Mouse (Mus musculus) intestine, postnatal 0 days (tissue): ENCODE data around the gene Olfr427. TPM values are rescaled to one million over a fixed set of nuclear protein-coding genes. Genes with fewer than 3 reads are reported as not detected.

Experiments used
- ATAC-seq: fragments of 200-750 bp; cut with Nextera tagmentation; 2 replicates; pipeline ENCODE4 v1.8.0; 2017; ENCODE audit warnings: mild to moderate bottlenecking, moderate TSS enrichment, moderate library complexity
- H3K27ac ChIP-seq: fragments of 300-500 bp; sonication (generic); 2 replicates; pipeline ENCODE4 v1.5.1; 2014; ENCODE audit warnings: mild to moderate bottlenecking, low read depth, low read length, moderate library complexity
- H3K27me3 ChIP-seq: fragments of 300-500 bp; sonication (generic); replicated peaks from 2 replicates; pipeline ENCODE4 v1.6.1; 2014; ENCODE audit warnings: low read length, mixed read lengths; ENCODE audit not compliant: control insufficient read depth, insufficient read depth
- H3K36me3 ChIP-seq: fragments of 300-500 bp; sonication (generic); 2 replicates; pipeline ENCODE4 v1.6.1; 2014; ENCODE audit warnings: mild to moderate bottlenecking, moderate library complexity; ENCODE audit not compliant: control insufficient read depth, insufficient read depth
- H3K4me1 ChIP-seq: fragments of 300-500 bp; sonication (generic); replicated peaks from 2 replicates; pipeline ENCODE4 v1.6.1; 2014; ENCODE audit warnings: antibody characterized with exemption, low read length, mixed read lengths; ENCODE audit not compliant: control insufficient read depth, insufficient read depth
- H3K4me2 ChIP-seq: fragments of 300-500 bp; sonication (generic); replicated peaks from 2 replicates; pipeline ENCODE4 v1.6.1; 2014; ENCODE audit warnings: low read depth, mild to moderate bottlenecking, moderate library complexity
- H3K4me3 ChIP-seq: fragments of 300-500 bp; sonication (generic); 2 replicates; pipeline ENCODE4 v1.5.1; 2014; ENCODE audit warnings: low read depth, low read length
- H3K9ac ChIP-seq: fragments of 300-500 bp; sonication (generic); 2 replicates; pipeline ENCODE4 v1.6.1; 2014; ENCODE audit warnings: mild to moderate bottlenecking, low read depth, low read length
- H3K9me3 ChIP-seq: fragments of 300-500 bp; sonication (generic); 2 replicates; pipeline ENCODE4 v1.6.1; 2016; ENCODE audit warnings: mixed run types; ENCODE audit not compliant: control insufficient read depth
- CTCF ChIP-seq: sonication (generic); IDR thresholded peaks from 2 replicates; pipeline ENCODE4 v1.5.1; 2016; ENCODE audit warnings: low read depth, mild to moderate bottlenecking, control low read depth, antibody characterized with exemption, moderate library complexity
- WGBS: fragments of 180-500 bp; shearing (Covaris S2); extraction: QIAGEN DNeasy Blood & Tissue Kit; methylation state at CpG from one replicate; pipeline ENCODE4 v1.1.7; 2014; 5-methylcytosine and 5-hydroxymethylcytosine counted together
- polyA plus RNA-seq: library from polyadenylated mRNA; unstranded; fragments of >200 nt; fragmentation: Nextera tagmentation; extraction: Ambion mirVana; gene quantifications from 2 replicates; pipeline ENCODE4 v1.2.1, GENCODE M21; 2015

Gene Olfr427
- polyA plus RNA-seq, 1 experiment from 2014 or later: not detected

GRCm38 (mm10) chr1:174131999-174132398 lies 35.3 kb downstream of the Olfr427 start:
- ATAC-seq: no peak
- H3K4me3 ChIP-seq: no peak overlapping the region
- H3K36me3 ChIP-seq: no peaks in the 10 kb centered on the region
- H3K27me3 ChIP-seq: no peaks in the 10 kb centered on the region
- no peak overlapping the region for H3K9ac ChIP-seq
- no peaks in the 10 kb centered on the region for H3K4me1 ChIP-seq
- WGBS: 79% methylated on average over 3 of the region's 3 CpGs
- TF ChIP-seq CTCF: no peak
- no peaks in the 10 kb centered on the region for H3K9me3 ChIP-seq
- H3K4me2 ChIP-seq: no peak overlapping the region
- no peak overlapping the region for H3K27ac ChIP-seq

- no peak overlapping the region for H3K4me2 ChIP-seq
- H3K4me1 ChIP-seq: no peaks in the 10 kb centered on the region
- ATAC-seq: no peak
- H3K27me3 ChIP-seq: no peaks in the 10 kb centered on the region
- no peaks in the 10 kb centered on the region for H3K36me3 ChIP-seq
- no peak overlapping the region for H3K27ac ChIP-seq
- 73% methylated on average over 2 of the region's 2 CpGs for WGBS
- TF ChIP-seq CTCF: no peak
- H3K4me3 ChIP-seq: no peak overlapping the region
- H3K9me3 ChIP-seq: no peaks in the 10 kb centered on the region
- no peak overlapping the region for H3K9ac ChIP-seq
These were observed 44.7 kb downstream of the Olfr427 start for GRCm38 (mm10) chr1:174141384-174141783.

GRCm38 (mm10) chr1:174146696-174147095 lies 50.0 kb downstream of the Olfr427 start:
- Histone ChIP-seq H3K27ac (no peak overlapping the region), H3K27me3 (no peaks in the 10 kb centered on the region), H3K4me1 (no peaks in the 10 kb centered on the region), H3K4me2 (no peak overlapping the region), H3K9me3 (no peaks in the 10 kb centered on the region), H3K9ac (no peak overlapping the region), H3K4me3 (no peak overlapping the region), H3K36me3 (no peaks in the 10 kb centered on the region)
- TF ChIP-seq CTCF: no peak
- ATAC-seq: no peak
- 71% methylated on average over 1 of the region's 1 CpGs for WGBS

- Histone ChIP-seq H3K27ac (no peak overlapping the region), H3K36me3 (no peaks in the 10 kb centered on the region), H3K27me3 (no peaks in the 10 kb centered on the region), H3K4me1 (no peaks in the 10 kb centered on the region), H3K4me2 (no peak overlapping the region), H3K9ac (no peak overlapping the region), H3K9me3 (no peaks in the 10 kb centered on the region), H3K4me3 (no peak overlapping the region)
- ATAC-seq: no peak
- WGBS: 91% methylated on average over 2 of the region's 2 CpGs
- TF ChIP-seq CTCF: no peak
These were observed 52.6 kb downstream of the Olfr427 start for GRCm38 (mm10) chr1:174149289-174149688.

Other genes with a start within 250 kb of the Olfr427 start
- gene Ifi211, start 183.8 kb upstream of the Olfr427 start, polyA plus RNA-seq: 1.3 and 1.6 TPM in 2 replicates
- gene Mndal, start 154.4 kb upstream of the Olfr427 start, polyA plus RNA-seq: 4.3 and 6.1 TPM in 2 replicates
- gene Ifi203, start 154.2 kb upstream of the Olfr427 start, polyA plus RNA-seq: 3.7 and 5.9 TPM in 2 replicates
- gene Ifi202b, start 114.1 kb upstream of the Olfr427 start, polyA plus RNA-seq: not detected in 2 replicates
- 1.7 and 1.9 TPM in 2 replicates for gene Ifi205, start 65.1 kb upstream of the Olfr427 start, polyA plus RNA-seq
- gene Olfr433, start 56.2 kb upstream of the Olfr427 start, polyA plus RNA-seq: not detected in 2 replicates
- gene Olfr432, start 47.7 kb upstream of the Olfr427 start, polyA plus RNA-seq: not detected in 2 replicates
- not detected in 2 replicates for gene Olfr430, start 30.3 kb upstream of the Olfr427 start, polyA plus RNA-seq
- gene Olfr429, start 12.6 kb upstream of the Olfr427 start, polyA plus RNA-seq: not detected in 2 replicates
- not detected in 2 replicates for gene Olfr231, start 24.3 kb downstream of the Olfr427 start, polyA plus RNA-seq
- gene Olfr424, start 34.6 kb downstream of the Olfr427 start, polyA plus RNA-seq: not detected in 2 replicates
- not detected in 2 replicates for gene Olfr420, start 58.7 kb downstream of the Olfr427 start, polyA plus RNA-seq
- gene Spta1, start 75.9 kb downstream of the Olfr427 start, polyA plus RNA-seq: 0.04 TPM in 1 of 2 replicates, not detected in the other
- not detected in 2 replicates for gene Olfr419, start 155.2 kb downstream of the Olfr427 start, polyA plus RNA-seq
- 71.5 and 126 TPM in 2 replicates for gene Mptx1, start 233.6 kb downstream of the Olfr427 start, polyA plus RNA-seq